Mouse (Mus musculus): ENCODE measurements around the gene Zfp965.
"Not testable (repeated sequence)": the region's sequence is repeated elsewhere in the genome, so short reads cannot be mapped to it uniquely, and the experiment has no call there.

The Zfp965 gene

GRCm38 (mm10) chr2:175469685-175470084, at the start of gene Zfp965:
TSS of gene Zfp965 (plus strand) at chr2:175469985.
- not testable (repeated sequence) for DNase-seq

GRCm38 (mm10) chr2:175435707-175436106, 34.1 kb upstream of the Zfp965 start, which contains the start of gene Gm4724:
TSS of gene Gm4724 (minus strand) at chr2:175435807.
- DNase-seq, result not testable (repeated sequence)
